Mouse (Mus musculus): ENCODE measurements around the gene 4933415F23Rik.

- TF ChIP-seq MAX (IDR thresholded peaks at IDR 0.05) = no peak
- no peak for TF ChIP-seq CTCF (IDR thresholded peaks at IDR 0.05; ENCODE audit: control insufficient read depth, insufficient read depth, insufficient read length)
- TF ChIP-seq USF1 (IDR thresholded peaks at IDR 0.05; ENCODE audit: low read depth) = no peak
- no peak for TF ChIP-seq MYOG (IDR thresholded peaks at IDR 0.05; ENCODE audit: control insufficient read depth, extremely low read depth, insufficient read length)
These were observed at the start of gene 4933415F23Rik for GRCm38 (mm10) chr1:23102021-23102420.

Data from C2C12 (cell line).